Mouse (Mus musculus) splenic B cell, adult 2 months (primary cell): Measurements from ENCODE around the gene Gm10271.
A peak's percentile ranks its signal among the peaks of the same experiment; 100 is the strongest.

Experiments used
- DNase-seq: peaks from one replicate; pipeline ENCODE4 v3.0.0-alpha.2; 2011; ENCODE audit warnings: low read depth, low spot score
- H3K27me3 ChIP-seq: 2 replicates; pipeline ENCODE4 v1.6.1; 2012; ENCODE audit warnings: mild to moderate bottlenecking, low read length, moderate library complexity, mixed read lengths; ENCODE audit not compliant: control insufficient read depth, poor library complexity, insufficient read depth, severe bottlenecking
- H3K36me3 ChIP-seq: 2 replicates; pipeline ENCODE4 v1.6.1; 2012; ENCODE audit warnings: mild to moderate bottlenecking, low read length, moderate library complexity, mixed read lengths; ENCODE audit not compliant: control insufficient read depth, poor library complexity, insufficient read depth, severe bottlenecking

Gene Gm10271

DNA sequence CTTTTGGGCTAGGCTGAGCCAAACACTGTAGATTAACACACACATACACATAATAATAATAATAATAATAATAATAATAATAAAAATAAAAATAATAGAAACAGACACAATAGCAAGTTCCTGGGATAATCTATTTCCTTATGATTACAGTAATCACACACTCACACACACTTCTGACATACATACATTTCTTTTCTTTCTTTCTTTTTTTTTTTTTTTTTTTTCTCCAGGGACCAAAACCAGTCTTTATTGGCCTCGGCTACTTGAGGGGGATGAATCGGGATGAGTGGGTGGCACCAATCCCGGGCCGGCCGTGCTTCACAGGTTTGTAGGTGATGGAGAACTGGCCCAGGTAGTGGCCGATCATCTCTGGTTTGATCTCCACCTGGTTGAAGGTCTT lies at the start of gene Gm10271:
Gene Gm10271, minus strand, starts transcription at position 101 of the 400 bp plus-strand sequence.
- no peaks in the 10 kb centered on the region for H3K36me3 ChIP-seq
- no peak for DNase-seq
- no peaks in the 10 kb centered on the region for H3K27me3 ChIP-seq

DNA sequence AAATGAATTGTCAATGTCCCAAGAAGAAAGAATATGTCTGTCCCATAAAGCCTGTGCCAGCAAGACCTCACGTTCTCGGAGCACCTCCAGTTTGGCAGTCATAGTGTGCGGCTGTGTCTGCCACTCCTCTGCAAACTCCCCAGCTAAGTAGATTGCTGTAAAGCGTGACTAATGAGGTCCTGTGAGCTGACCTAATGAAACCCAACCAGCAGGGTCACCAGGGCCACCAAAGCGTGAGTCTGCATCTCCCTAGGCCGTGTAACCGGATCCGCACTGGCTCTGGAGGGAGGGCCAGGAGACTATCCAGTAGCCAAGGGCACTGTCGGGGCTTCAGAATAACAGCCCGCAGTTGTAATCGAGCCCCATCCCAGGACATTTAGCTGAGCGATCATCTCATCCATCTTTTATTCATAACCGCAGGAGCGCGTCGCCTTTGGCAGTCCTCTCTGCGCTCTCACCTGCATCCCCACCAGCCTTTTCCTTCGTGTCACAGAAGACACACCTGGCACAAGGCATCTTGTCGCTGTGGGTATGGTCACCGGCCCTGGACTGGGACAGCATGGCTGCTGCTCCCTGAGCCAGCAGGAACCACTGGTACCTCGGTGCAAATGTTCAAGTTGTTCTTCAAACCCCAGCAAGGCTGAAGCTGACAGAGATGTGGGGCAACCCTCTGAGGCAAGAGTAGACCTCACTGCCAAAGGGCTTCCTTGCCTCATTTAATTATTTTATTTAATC lies 48.8 kb upstream of the Gm10271 start:
- DNase-seq, result no peak
- no peaks in the 10 kb centered on the region for H3K36me3 ChIP-seq
- no peaks in the 10 kb centered on the region; the same call in 1 of the 2 replicates for H3K27me3 ChIP-seq

DNA sequence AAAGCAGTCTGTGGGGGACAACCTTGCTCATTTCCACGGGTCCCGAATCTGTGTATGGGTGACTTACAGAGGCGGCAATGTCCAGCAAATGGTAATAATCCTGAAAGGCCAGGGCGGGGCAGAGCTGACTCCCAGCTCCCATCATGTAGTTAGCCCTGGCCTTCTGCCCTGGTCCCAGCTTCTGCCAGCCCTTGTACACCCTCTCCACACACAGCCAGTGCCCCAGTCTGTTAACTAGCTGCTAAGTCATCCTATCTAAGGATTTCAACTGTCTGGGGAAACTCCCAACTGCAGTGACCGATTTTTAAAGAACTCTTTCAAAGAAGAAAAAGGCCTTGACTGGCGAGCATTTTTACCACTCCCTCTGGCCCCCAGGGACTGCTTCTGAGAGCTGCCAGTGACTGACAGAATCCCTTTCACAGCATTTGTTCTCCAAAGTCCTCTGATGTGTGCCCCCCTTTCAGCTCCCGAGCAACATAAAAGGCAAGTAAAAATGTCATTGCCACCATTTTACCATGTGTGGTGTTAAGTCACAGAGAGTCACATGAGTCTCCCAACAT lies 46.0 kb upstream of the Gm10271 start:
- Histone ChIP-seq H3K27me3 (no peaks in the 10 kb centered on the region; the same call in 1 of the 2 replicates), H3K36me3 (no peaks in the 10 kb centered on the region)
- DNase-seq, result no peak

DNA sequence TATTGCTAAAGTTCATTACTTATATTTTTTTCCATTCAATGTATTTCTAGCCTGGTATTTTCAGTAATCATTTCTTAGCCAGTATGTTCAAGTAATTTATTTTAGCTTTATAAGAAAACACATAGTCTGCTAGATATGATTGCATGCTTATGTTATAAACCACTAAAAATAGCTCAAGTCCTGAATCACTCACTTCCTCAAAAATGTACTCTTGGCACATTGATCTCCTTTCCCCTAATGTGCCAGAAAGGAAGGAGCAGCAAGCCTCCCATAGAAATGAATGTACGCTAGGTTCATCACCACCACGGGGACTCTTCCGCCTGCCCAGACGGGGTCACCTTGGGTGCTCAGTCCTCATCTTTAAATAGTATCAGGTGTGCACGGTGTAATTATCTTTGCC lies 42.2 kb upstream of the Gm10271 start:
- no peak for DNase-seq
- Histone ChIP-seq H3K27me3 (no peaks in the 10 kb centered on the region; the same call in 1 of the 2 replicates), H3K36me3 (no peaks in the 10 kb centered on the region)

DNA sequence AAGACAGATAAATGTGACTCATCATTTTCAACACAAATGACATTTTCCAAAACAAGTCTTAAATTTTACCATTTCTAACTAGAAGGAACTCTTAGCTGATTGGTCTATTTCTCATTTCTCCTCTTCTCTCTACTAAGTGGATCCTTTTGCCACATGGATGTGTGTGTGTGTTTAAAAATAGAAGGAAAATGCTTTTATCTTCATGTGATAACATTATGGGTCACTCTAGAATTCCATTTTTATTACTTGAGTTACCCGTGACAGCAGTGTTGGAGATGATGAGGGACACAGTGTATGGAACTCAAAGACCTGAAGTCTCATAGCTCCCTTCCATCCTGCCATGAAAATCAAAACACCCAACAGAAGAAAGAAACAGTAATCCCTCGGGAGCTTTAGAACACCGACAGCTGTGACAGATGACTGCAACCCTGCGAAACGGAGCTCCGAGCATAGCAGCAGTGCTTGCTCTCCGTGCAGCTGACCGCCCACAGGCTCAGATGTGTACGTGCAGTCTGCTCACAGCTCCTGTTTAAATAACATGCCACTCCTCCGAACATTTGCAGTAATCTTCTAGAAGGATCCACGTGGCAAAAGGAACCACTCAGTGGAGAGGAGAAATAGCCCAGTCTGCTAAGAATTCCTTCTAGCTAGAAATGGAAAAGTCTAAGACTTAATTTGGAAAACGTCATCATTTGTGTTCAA lies 41.4 kb upstream of the Gm10271 start:
- no peaks in the 10 kb centered on the region for H3K36me3 ChIP-seq
- H3K27me3 ChIP-seq, result no peaks in the 10 kb centered on the region; the same call in 1 of the 2 replicates
- peak; percentile 26 for DNase-seq

GRCm38 (mm10) chr10:117011047-117011446 lies 38.6 kb upstream of the Gm10271 start:
- no peak for DNase-seq
- Histone ChIP-seq H3K27me3 (no peaks in the 10 kb centered on the region), H3K36me3 (no peaks in the 10 kb centered on the region)

GRCm38 (mm10) chr10:117009691-117010090 lies 37.3 kb upstream of the Gm10271 start:
- no peak for DNase-seq
- Histone ChIP-seq H3K27me3 (no peaks in the 10 kb centered on the region), H3K36me3 (no peaks in the 10 kb centered on the region)

GRCm38 (mm10) chr10:117005707-117006464 lies 33.5 kb upstream of the Gm10271 start:
- H3K36me3 ChIP-seq, result no peaks in the 10 kb centered on the region
- no peaks in the 10 kb centered on the region for H3K27me3 ChIP-seq
- DNase-seq, result no peak

DNA sequence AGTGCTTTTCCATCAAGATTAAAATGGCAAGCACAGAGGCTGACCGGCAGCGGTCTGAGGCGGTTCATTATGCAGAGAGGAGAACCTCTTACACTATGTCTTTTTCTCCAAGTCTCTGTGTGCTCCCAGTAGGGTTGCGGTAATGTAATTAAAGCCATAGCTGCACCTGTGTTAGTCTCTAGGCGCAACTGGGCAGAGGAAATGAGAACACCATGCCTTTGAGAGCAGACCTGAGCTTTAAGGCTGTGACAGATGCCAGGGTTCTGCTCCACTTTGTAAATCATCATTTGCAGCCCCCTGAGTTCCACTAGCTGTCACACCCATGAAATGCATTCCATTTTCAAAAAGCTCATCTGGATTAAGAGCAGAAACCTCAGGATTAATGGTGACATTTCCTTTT lies 32.3 kb upstream of the Gm10271 start:
- no peaks in the 10 kb centered on the region for H3K36me3 ChIP-seq

GRCm38 (mm10) chr10:117000975-117001374 lies 28.6 kb upstream of the Gm10271 start:
- no peak for DNase-seq
- no peaks in the 10 kb centered on the region for H3K27me3 ChIP-seq

More for the DNA sequence above, 32.3 kb upstream of the Gm10271 start:
- no peaks in the 10 kb centered on the region for H3K27me3 ChIP-seq
- DNase-seq, result no peak

DNA sequence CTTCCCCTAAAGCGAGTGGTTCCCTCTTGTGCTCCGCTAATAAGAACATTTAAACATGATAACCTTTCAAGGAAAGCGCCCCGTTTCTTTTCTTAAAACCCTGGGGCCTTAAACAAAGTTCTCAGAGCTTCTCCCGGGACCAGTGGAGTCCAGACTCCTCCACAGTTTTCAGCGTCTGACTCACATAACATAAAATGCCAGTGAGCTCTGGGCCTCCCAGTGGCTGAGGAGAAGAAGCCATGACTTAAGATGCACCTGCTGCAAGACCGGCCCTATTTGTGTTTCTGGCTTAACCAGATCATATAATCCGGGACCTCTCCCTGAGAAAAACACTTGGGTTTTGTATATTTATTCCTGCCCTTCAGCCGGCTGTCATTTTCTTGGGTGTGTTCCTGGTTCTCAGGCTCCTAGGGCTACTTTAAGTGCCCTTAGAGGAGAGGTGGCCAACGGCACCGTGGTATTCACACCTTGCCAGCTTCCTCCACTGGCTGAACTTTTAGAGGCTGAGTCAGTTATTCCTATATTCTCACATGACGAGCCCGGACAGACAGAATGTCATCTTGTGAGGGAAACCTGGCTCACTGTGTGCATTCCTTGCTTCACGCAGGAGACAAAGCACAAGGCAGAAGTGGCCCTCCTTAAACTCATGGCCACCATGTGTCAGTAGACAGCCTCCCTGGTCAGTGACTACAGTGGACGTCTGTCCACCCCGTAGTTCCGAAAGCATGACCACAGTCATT lies 26.5 kb upstream of the Gm10271 start:
- DNase-seq, result no peak
- Histone ChIP-seq H3K27me3 (no peaks in the 10 kb centered on the region), H3K36me3 (no peaks in the 10 kb centered on the region)

More at GRCm38 (mm10) chr10:117000975-117001374, 28.6 kb upstream of the Gm10271 start:
- no peaks in the 10 kb centered on the region for H3K36me3 ChIP-seq

DNA sequence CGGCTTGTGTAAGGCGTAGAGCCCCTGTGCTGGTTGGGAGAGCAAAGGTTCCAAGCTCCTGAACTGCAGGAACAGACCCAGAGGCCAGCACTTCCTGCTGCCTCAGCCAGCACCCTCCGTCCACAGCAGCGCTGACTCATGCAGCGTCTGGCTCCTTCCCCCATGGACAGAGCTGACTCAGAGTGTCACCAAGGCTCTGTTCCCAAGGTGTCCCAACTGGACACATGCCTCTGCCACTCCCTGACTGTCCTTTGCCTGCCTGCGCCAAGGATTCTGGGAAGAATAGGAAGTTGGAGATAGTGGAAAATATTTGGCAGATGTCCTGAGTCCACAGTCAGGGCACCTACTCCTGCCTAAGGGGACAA lies 23.8 kb upstream of the Gm10271 start:
- no peak for DNase-seq
- no peaks in the 10 kb centered on the region for H3K27me3 ChIP-seq

GRCm38 (mm10) chr10:116995584-116996235 lies 23.3 kb upstream of the Gm10271 start:
- no peak for DNase-seq
- H3K36me3 ChIP-seq, result no peaks in the 10 kb centered on the region

More for the DNA sequence above, 23.8 kb upstream of the Gm10271 start:
- no peaks in the 10 kb centered on the region for H3K36me3 ChIP-seq

GRCm38 (mm10) chr10:116995162-116995561 lies 22.8 kb upstream of the Gm10271 start:
- H3K27me3 ChIP-seq, result no peaks in the 10 kb centered on the region
- DNase-seq, result no peak

More at GRCm38 (mm10) chr10:116995584-116996235, 23.3 kb upstream of the Gm10271 start:
- no peaks in the 10 kb centered on the region for H3K27me3 ChIP-seq

More at GRCm38 (mm10) chr10:116995162-116995561, 22.8 kb upstream of the Gm10271 start:
- H3K36me3 ChIP-seq, result no peaks in the 10 kb centered on the region
